Mouse (Mus musculus): Measurements from ENCODE around the gene Mxd1. TPM values are rescaled to one million over a fixed set of nuclear protein-coding genes. Genes with fewer than 3 reads are reported as not detected.
A peak's percentile ranks its signal among the peaks of the same experiment; 100 is the strongest.

The Mxd1 gene
- polyA plus RNA-seq, 1 experiment, result 20.0 TPM

GRCm38 (mm10) chr6:86654270-86654916 is 14.6 kb downstream of the Mxd1 start:
- no peak for DNase-seq (ENCODE audit: extremely low spot score in 1 of 2, low spot score in 1 of 2)

GRCm38 (mm10) chr6:86653026-86653425 is 15.9 kb downstream of the Mxd1 start:
- DNase-seq (ENCODE audit: extremely low spot score in 1 of 2, low spot score in 1 of 2), result no peak

DNA sequence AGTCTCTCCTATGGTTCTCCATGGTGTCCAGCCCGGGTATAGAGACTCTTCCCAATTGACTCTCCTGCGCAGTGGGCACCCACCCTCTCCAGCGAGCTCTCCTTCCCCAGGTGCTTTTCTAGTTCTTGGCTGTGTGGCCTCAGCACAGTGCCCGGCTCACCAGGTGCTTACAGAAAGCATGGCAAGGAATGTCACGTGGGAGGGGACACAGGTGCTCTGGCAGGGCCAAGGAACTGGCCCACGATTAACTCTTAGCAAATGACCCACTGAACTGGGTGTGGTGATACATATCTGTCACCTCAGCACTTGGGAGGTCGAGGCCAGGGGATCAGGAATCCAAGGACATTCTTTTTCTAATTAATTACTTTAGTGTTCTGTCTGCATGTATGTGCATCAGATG is 22.8 kb downstream of the Mxd1 start:
- DNase-seq (ENCODE audit: extremely low spot score in 1 of 2, low spot score in 1 of 2), result no peak

DNA sequence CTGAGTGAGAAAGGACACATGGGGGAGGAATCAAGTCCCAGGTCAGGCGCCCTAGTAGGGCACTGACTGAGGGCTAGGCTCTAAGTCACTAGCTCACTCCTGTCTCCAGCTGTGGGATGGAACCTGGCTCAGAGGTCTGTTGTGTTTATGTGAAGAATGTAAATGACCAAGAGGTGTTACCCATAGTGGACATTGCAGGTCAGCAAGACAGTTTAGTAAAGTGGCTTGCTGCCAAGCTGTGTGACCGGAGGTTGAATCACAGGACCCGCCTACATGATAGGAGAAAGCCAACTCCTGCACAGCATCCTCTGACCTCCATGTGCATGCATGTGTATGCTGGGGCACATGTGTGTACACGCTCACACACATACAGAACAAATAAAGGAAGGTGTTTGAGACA is 23.4 kb downstream of the Mxd1 start:
- DNase-seq (ENCODE audit: extremely low spot score in 1 of 2, low spot score in 1 of 2), result no peak

DNA sequence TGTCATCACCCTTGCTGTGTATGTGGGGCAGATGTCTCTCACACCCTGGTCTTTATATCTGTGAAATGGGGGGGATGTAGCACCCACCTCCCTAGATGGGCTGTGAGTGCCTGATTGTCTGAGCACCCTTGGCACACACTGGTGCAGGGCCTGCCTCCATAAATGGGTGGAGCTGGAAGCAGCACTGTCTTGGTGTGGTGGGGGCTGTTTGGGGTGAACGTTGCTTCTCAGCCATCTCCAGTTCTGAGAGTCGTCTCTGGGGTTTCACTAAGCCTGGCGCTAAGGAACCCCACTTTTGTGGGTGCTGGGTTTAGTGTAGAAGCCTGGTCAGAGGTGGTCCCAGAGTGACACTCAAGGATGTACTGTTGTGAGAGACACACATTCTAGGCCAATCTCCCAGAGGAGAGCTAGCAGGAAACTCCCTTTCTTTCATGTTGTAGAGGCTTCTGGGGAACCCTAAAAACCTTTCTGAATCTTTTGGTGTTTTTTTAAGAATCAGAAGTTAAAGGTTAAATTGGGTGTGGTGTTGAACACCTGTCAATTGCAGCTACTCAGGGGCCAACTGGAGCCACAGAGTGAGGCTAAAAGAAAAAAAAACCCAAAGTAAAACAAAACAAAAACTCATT is 24.1 kb downstream of the Mxd1 start:
- no peak for DNase-seq (ENCODE audit: extremely low spot score in 1 of 2, low spot score in 1 of 2)

- no peak for DNase-seq (ENCODE audit: extremely low spot score in 1 of 2, low spot score in 1 of 2)
Observed at GRCm38 (mm10) chr6:86641716-86642115, 27.2 kb downstream of the Mxd1 start.

DNA sequence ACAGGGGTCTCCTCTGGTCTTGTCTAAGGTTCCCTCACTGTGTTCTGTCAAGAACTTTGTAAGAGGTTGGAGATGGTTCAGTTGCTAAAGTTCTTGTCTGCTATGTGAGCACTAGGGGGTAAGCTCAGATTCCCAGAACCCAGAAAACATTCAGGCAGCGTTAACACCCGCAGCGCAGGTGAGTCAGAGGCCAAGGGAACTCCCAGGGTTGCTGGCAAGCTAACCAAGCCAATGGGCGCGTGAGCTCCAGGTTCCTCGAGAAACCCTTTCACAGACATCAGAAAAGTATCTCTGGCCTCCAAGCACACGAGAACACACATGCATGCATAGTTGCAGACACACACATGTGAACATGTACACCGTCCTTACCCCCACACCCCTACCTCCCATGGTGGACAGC is 28.2 kb downstream of the Mxd1 start:
- no peak for DNase-seq (ENCODE audit: extremely low spot score in 1 of 2, low spot score in 1 of 2)

- DNase-seq (ENCODE audit: extremely low spot score in 1 of 2, low spot score in 1 of 2), result no peak
Observed at GRCm38 (mm10) chr6:86640161-86640560, 28.8 kb downstream of the Mxd1 start.

DNA sequence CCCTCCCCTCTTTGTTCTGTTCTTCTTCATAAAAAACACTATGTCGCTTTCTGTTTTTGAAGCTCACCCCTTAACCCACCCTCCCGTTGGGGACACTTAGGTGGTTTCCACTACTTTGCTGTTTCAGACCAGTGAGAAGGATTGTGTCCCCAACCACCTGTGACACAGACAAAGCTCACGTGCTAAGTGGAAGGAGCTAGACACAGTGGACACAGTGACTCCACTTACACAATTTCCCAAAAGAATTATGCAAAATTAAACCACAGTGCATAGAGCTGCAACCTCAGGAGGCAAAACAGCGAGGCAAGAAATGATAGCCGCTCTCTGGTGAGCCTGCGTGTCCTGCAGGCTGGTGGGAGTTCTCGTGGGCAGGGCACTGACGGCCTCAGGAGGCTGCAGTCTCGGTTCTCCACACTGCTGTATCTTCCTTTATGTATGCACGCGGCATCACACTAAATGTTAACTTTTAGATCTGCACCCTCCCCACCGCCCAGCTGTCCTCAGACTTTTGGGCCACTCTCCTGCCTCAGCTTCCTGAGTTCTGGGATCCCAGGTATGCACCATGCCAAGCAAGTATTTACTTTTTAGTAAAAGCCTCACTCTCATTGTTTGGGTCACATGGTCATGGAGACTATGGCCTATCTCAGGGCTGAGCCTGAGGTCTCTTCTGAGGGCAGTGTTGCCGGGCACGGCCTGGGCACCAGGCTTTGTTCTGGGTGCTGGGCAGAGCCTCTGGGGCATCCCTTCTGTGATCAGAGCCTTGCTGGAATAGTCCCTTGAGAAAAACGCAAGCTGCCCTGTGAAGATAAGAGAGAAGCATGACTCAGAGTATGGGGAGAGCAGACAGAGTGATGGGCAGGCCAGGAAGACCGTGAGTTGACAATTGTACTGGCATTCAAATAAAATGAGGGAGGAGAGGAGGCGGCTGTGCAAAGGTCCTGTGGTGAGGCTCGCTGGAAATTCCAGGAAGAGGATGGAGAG is 29.5 kb downstream of the Mxd1 start:
- DNase-seq (ENCODE audit: extremely low spot score in 1 of 2, low spot score in 1 of 2), result no peak

- no peak for DNase-seq (ENCODE audit: extremely low spot score in 1 of 2, low spot score in 1 of 2)
Observed at GRCm38 (mm10) chr6:86638434-86638833, 30.5 kb downstream of the Mxd1 start.

GRCm38 (mm10) chr6:86637860-86638259 is 31.1 kb downstream of the Mxd1 start:
- DNase-seq (ENCODE audit: extremely low spot score in 1 of 2, low spot score in 1 of 2), result no peak

GRCm38 (mm10) chr6:86637171-86637835 is 31.7 kb downstream of the Mxd1 start:
- DNase-seq (ENCODE audit: extremely low spot score in 1 of 2, low spot score in 1 of 2), result no peak

- no peak for DNase-seq (ENCODE audit: extremely low spot score in 1 of 2, low spot score in 1 of 2)
Observed at GRCm38 (mm10) chr6:86636495-86636894, 32.5 kb downstream of the Mxd1 start.

DNA sequence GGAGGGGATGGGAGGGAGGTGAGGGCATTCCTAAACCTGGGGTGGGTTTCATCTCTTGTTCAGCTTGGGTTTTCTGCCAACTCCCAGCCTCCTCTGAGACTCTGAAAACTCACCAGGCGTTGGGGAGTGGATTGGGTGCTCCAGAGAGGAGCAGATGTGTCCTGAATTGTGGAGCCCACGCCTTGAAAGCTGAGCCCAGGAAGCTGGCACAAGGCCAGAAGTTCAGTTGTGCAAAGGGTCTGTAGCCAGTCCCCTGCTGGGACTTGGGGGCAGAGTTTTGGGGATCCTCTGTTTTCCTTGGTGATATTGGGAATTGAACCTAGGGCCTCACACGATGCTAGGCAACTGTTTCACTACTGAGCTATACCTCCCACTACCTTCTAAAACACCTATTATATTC is 38.8 kb downstream of the Mxd1 start:
- peak in 1 of 2 experiments; percentile 19 for DNase-seq (ENCODE audit: extremely low spot score in 1 of 2, low spot score in 1 of 2)

GRCm38 (mm10) chr6:86627946-86628345 is 41.0 kb downstream of the Mxd1 start, which contains the start of gene Asprv1:
Gene Asprv1, plus strand, starts transcription at chr6:86628164.
- DNase-seq (ENCODE audit: extremely low spot score in 1 of 2, low spot score in 1 of 2), result no peak

- peak; percentile 33 to 36 for DNase-seq (ENCODE audit: extremely low spot score in 1 of 2, low spot score in 1 of 2)
Observed at GRCm38 (mm10) chr6:86624074-86625030, 44.6 kb downstream of the Mxd1 start.

- no peak for DNase-seq (ENCODE audit: extremely low spot score in 1 of 2, low spot score in 1 of 2)
Observed at GRCm38 (mm10) chr6:86623201-86623600, 45.8 kb downstream of the Mxd1 start.

GRCm38 (mm10) chr6:86615301-86615700 is 53.7 kb downstream of the Mxd1 start:
- no peak for DNase-seq (ENCODE audit: extremely low spot score in 1 of 2, low spot score in 1 of 2)

- peak in 1 of 2 experiments; percentile 32 for DNase-seq (ENCODE audit: extremely low spot score in 1 of 2, low spot score in 1 of 2)
Observed at GRCm38 (mm10) chr6:86610714-86611113, 58.2 kb downstream of the Mxd1 start.

GRCm38 (mm10) chr6:86609235-86609634 is 59.7 kb downstream of the Mxd1 start:
- DNase-seq (ENCODE audit: extremely low spot score in 1 of 2, low spot score in 1 of 2), result no peak
